Mouse (Mus musculus): ENCODE data around the gene Dmpk. TPM values are rescaled to one million over a fixed set of nuclear protein-coding genes. Genes with fewer than 3 reads are reported as not detected.
A peak's percentile ranks its signal among the peaks of the same experiment; 100 is the strongest.

The Dmpk gene
- polyA plus RNA-seq, 1 experiment from 2014 or later, result 50.8 TPM

- Histone ChIP-seq H3K36me3 (ENCODE audit: control insufficient read depth, insufficient read depth) (no peaks in the 10 kb centered on the region), H3K4me2 (replicated peaks; ENCODE audit: low read depth) (no peak overlapping the region), H3K9ac (ENCODE audit: low read depth, low read length) (no peak overlapping the region), H3K9me3 (ENCODE audit: control insufficient read depth) (no peaks in the 10 kb centered on the region), H3K4me3 (ENCODE audit: low read depth, low read length) (no peak overlapping the region), H3K27ac (ENCODE audit: low read depth, low read length) (no peak overlapping the region), H3K4me1 (replicated peaks; ENCODE audit: control insufficient read depth, insufficient read depth, low read length) (no peaks in the 10 kb centered on the region), H3K27me3 (replicated peaks; ENCODE audit: control insufficient read depth, insufficient read depth, low read length) (no peaks in the 10 kb centered on the region)
- no peak for TF ChIP-seq CTCF (IDR thresholded peaks at IDR 0.05; ENCODE audit: low read depth)
- 66% methylated on average over 2 of the region's 2 CpGs for WGBS
- no peak for ATAC-seq
These were observed 20.8 kb downstream of the Dmpk start for GRCm38 (mm10) chr7:19104486-19104885.

GRCm38 (mm10) chr7:19107436-19107835 lies 23.8 kb downstream of the Dmpk start:
- Histone ChIP-seq H3K4me2 (replicated peaks; ENCODE audit: low read depth) (no peak overlapping the region), H3K4me1 (replicated peaks; ENCODE audit: control insufficient read depth, insufficient read depth, low read length) (no peaks in the 10 kb centered on the region), H3K4me3 (ENCODE audit: low read depth, low read length) (no peak overlapping the region), H3K9ac (ENCODE audit: low read depth, low read length) (no peak overlapping the region), H3K9me3 (ENCODE audit: control insufficient read depth) (no peaks in the 10 kb centered on the region), H3K36me3 (ENCODE audit: control insufficient read depth, insufficient read depth) (no peaks in the 10 kb centered on the region), H3K27me3 (replicated peaks; ENCODE audit: control insufficient read depth, insufficient read depth, low read length) (no peaks in the 10 kb centered on the region), H3K27ac (ENCODE audit: low read depth, low read length) (no peak overlapping the region)
- 46% methylated on average over 3 of the region's 3 CpGs for WGBS
- ATAC-seq, result no peak
- TF ChIP-seq CTCF (IDR thresholded peaks at IDR 0.05; ENCODE audit: low read depth), result no peak

- Histone ChIP-seq H3K9me3 (ENCODE audit: control insufficient read depth) (no peaks in the 10 kb centered on the region), H3K4me2 (replicated peaks; ENCODE audit: low read depth) (no peak overlapping the region), H3K27ac (ENCODE audit: low read depth, low read length) (no peak overlapping the region), H3K27me3 (replicated peaks; ENCODE audit: control insufficient read depth, insufficient read depth, low read length) (no peaks in the 10 kb centered on the region), H3K36me3 (ENCODE audit: control insufficient read depth, insufficient read depth) (no peaks in the 10 kb centered on the region), H3K4me1 (replicated peaks; ENCODE audit: control insufficient read depth, insufficient read depth, low read length) (no peaks in the 10 kb centered on the region), H3K4me3 (ENCODE audit: low read depth, low read length) (no peak overlapping the region), H3K9ac (ENCODE audit: low read depth, low read length) (no peak overlapping the region)
- no peak for ATAC-seq
- WGBS, result 85% methylated on average over 1 of the region's 1 CpGs
- no peak for TF ChIP-seq CTCF (IDR thresholded peaks at IDR 0.05; ENCODE audit: low read depth)
These were observed 25.9 kb downstream of the Dmpk start for GRCm38 (mm10) chr7:19109565-19109964.

- WGBS, result 27% methylated on average over 64 of the region's 64 CpGs
These were observed 34.6 kb downstream of the Dmpk start, which contains the start of gene Gm4969 for GRCm38 (mm10) chr7:19118028-19118771. Gm4969 (minus strand) TSS chr7:19118368.

GRCm38 (mm10) chr7:19119083-19119482 lies 35.4 kb downstream of the Dmpk start:
- Histone ChIP-seq H3K9ac (ENCODE audit: low read depth, low read length) (no peak overlapping the region), H3K4me1 (replicated peaks; ENCODE audit: control insufficient read depth, insufficient read depth, low read length) (no peaks in the 10 kb centered on the region), H3K27ac (ENCODE audit: low read depth, low read length) (no peak overlapping the region), H3K9me3 (ENCODE audit: control insufficient read depth) (no peaks in the 10 kb centered on the region), H3K4me2 (replicated peaks; ENCODE audit: low read depth) (no peak overlapping the region), H3K4me3 (ENCODE audit: low read depth, low read length) (peak overlapping the region; percentile 62; the same call in 1 of the 2 replicates), H3K36me3 (ENCODE audit: control insufficient read depth, insufficient read depth) (no peaks in the 10 kb centered on the region), H3K27me3 (replicated peaks; ENCODE audit: control insufficient read depth, insufficient read depth, low read length) (peaks cover 4% of the 10 kb centered on the region; the same call in 1 of the 2 replicates)
- 93% methylated on average over 8 of the region's 8 CpGs for WGBS
- TF ChIP-seq CTCF (IDR thresholded peaks at IDR 0.05; ENCODE audit: low read depth), result no peak
- ATAC-seq, result 0 out of 2 replicates have a peak, but pooled peaks have one; percentile 1

More at GRCm38 (mm10) chr7:19118028-19118771, 34.6 kb downstream of the Dmpk start, which contains the start of gene Gm4969:
- Histone ChIP-seq H3K27ac (ENCODE audit: low read depth, low read length) (no peak within 1 kb of the TSS), H3K36me3 (ENCODE audit: control insufficient read depth, insufficient read depth) (no peaks in the 10 kb centered on the region), H3K9ac (ENCODE audit: low read depth, low read length) (no peak within 1 kb of the TSS), H3K4me2 (replicated peaks; ENCODE audit: low read depth) (peak within 1 kb of the TSS; percentile 40), H3K4me3 (ENCODE audit: low read depth, low read length) (0 out of 2 replicates have a peak within 1 kb of the TSS, but pooled peaks have one; percentile 3), H3K4me1 (replicated peaks; ENCODE audit: control insufficient read depth, insufficient read depth, low read length) (no peaks in the 10 kb centered on the region), H3K27me3 (replicated peaks; ENCODE audit: control insufficient read depth, insufficient read depth, low read length) (peaks cover 4% of the 10 kb centered on the region; the same call in 1 of the 2 replicates), H3K9me3 (ENCODE audit: control insufficient read depth) (no peaks in the 10 kb centered on the region)
- TF ChIP-seq CTCF (IDR thresholded peaks at IDR 0.05; ENCODE audit: low read depth), result peak; percentile 53
- peak; percentile 43 for ATAC-seq

GRCm38 (mm10) chr7:19119631-19120429 lies 36.2 kb downstream of the Dmpk start, which contains the start of gene Fbxo46:
Fbxo46 (plus strand) TSS chr7:19119859.
- H3K36me3 ChIP-seq (ENCODE audit: control insufficient read depth, insufficient read depth), result no peaks in the 10 kb centered on the region
- WGBS, result 2% methylated on average over 34 of the region's 34 CpGs
- H3K9ac ChIP-seq (ENCODE audit: low read depth, low read length), result peak within 1 kb of the TSS; percentile 48
- no peak for TF ChIP-seq CTCF (IDR thresholded peaks at IDR 0.05; ENCODE audit: low read depth)
- H3K4me3 ChIP-seq (ENCODE audit: low read depth, low read length), result peak within 1 kb of the TSS; percentile 62
- H3K4me2 ChIP-seq (replicated peaks; ENCODE audit: low read depth), result peak within 1 kb of the TSS; percentile 79
- no peak within 1 kb of the TSS for H3K27ac ChIP-seq (ENCODE audit: low read depth, low read length)
- peak; percentile 91 for ATAC-seq
- H3K4me1 ChIP-seq (replicated peaks; ENCODE audit: control insufficient read depth, insufficient read depth, low read length), result 0 out of 2 replicates have a peak, but pooled peaks cover 3% of the 10 kb centered on the region
- H3K27me3 ChIP-seq (replicated peaks; ENCODE audit: control insufficient read depth, insufficient read depth, low read length), result peaks cover 4% of the 10 kb centered on the region; the same call in 1 of the 2 replicates
- no peaks in the 10 kb centered on the region for H3K9me3 ChIP-seq (ENCODE audit: control insufficient read depth)

Measured in intestine, postnatal 0 days (tissue).